Mouse (Mus musculus) frontal cortex, postnatal 10 days (tissue): ENCODE results near the gene Gzf1.

ENCODE experiments used
- DNase-seq, 2 experiments: peaks; one replicate each; pipeline ENCODE4 v3.0.0; 2022; ENCODE audit warnings: low spot score in 2 of 2, mixed read lengths in 1 of 2

Gzf1 gene

DNA sequence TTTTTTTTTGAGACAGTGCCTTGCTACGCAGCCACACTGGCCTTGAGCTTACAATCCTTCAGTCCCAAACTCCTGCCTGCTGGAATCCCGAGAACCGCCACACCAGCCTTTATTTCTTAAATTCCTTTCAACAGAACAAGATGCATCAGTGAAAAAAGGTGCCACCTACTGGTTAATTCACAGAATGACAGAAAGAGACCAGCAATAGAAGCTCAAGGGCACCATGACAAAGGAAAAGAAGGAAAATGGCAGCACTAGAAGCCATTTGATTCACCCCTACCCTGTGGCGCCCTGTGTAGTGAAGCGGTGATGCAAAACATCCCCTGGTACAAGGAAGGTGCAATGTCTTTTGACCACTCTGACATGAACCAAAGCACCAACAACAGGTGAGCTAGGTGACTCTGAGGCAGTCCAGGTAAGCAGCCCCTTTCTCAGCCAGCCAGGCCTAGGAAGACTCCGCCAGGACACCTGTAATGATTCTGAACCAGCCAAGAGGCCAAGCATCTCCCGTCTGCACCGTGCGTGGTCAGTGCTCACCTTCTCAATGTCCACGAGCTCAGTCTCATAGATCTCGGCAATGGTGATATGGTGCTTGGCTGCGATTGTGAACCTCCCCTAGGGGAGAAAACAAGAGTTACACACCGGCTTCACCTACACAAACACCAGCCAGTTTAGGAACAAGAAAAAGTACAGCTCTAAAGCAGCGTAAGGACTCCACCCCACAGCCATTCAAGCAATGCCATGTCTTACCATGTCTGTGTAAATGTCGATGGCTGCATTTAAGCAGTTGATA, 25.8 kb downstream of the Gzf1 start:
- no peak for DNase-seq

DNA sequence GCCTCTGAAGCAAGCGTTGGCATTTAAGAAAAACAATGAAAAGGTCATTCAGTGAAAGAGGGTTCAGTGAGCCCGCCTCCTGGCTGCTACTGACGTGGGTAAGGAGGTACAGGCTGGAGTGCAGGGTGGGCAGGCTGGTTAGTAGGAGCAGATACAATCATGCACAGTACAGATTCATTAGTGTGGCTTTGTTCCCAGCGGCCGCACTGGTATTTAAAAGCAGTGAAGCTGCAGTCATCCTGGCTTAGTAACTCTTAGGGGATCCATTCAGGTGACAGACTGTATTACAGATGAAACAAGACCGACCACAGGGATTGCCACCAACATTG, 26.3 kb downstream of the Gzf1 start:
- DNase-seq: no peak

DNA sequence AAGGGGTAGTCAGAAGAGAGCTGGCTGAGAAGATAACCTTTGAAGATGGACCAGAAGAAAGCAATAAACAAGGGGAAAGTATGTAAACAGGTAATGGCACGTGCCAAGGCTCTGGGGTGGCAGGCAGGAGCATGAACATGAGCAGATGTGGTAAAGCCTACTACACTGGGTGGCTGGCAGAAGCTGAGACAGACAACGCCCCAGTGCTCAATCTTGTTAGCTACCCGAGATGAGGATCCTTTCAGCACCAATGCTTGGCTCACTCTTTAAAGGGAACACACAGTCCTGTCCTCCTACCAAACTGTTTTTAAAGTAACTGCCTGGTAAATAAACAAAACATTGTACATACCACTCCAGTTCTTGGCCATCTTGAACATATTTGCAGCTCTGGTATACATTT, 31.5 kb downstream of the Gzf1 start:
- DNase-seq: no peak

DNA sequence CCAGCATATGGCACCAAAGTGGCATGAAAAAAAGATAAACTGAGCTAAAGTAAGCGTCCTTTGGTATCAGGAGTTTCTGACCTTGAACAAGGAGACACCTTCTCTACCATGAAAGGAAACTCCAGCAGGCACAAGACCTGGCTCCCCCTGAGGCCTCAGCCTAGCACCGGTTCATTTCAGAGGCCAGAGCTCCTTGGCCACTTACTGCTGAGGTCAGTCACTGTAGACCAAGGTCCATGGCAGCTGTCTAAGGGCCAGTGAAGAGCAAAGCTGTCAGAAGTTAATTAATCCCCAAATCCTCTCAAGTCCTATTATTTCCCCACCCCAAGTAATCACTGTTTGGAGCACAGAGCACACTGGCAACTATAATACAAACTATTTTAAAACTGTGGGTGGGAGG, 36.2 kb downstream of the Gzf1 start:
- no peak for DNase-seq

DNA sequence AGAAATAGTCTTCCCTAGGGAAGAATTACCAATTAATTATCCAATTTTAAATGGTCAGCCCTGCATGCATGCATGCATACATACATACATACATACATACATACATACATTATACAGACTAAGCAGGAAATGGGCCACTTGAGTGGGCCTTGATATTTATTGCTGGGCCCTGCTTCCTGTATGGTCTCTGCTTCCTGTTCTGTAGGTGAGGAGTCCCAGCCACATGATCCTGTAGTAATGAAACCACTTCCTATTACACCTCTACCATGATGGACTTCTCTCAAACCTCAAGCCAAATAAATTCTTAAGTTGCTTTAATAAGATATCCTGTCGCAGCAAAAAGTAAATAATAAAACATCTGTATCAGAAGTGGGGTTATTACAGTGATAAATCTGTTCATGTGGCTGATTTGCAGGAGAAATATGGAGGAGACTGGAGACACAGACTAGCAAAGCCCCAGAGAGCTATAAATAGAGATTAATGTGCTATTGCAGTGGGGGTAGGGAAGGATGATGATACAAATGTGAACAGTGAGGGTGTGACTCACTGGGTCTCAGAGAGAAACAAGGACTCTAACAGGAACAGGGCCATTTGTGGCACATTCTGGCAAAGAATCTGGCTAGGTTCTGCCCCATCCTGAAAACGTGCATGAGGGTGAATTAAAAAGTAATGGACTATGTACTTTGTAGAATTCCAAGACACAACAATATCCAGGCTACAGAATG, 38.6 kb downstream of the Gzf1 start:
- no peak for DNase-seq

DNA sequence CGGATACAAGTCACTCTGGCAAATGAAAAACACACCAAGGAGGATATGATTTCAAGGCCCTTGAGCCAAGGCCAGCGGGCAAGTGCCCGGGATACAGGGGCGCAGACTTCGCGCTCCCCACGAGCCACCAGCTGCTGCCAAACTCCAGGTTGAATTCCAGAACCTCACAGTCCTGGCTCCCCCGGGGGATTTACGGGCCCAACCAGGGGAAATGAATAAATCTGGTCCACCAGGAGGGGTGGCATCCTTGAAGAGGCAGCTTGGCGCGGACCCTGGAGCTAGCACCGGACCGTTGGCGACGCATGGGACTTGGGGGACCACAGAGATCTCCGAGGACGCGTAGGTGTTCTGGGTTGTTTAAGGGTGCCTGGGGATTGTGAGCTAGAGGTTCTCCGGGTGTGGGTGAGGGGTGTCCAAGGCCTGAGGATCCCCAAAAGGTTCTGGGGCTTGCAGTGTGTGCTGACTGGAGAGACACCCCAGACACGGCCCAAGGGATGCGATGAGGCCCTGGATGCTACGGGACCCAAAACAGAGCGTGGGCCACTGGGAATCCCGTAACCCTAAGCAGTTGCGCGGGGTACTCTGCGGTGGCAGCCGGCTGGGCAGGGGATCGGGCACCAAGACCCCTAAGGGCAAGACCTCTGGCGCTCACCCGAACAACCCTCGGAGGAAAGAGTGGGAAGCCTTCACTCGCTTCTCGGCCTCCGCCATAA, 50.9 kb downstream of the Gzf1 start:
- DNase-seq: no peak

DNA sequence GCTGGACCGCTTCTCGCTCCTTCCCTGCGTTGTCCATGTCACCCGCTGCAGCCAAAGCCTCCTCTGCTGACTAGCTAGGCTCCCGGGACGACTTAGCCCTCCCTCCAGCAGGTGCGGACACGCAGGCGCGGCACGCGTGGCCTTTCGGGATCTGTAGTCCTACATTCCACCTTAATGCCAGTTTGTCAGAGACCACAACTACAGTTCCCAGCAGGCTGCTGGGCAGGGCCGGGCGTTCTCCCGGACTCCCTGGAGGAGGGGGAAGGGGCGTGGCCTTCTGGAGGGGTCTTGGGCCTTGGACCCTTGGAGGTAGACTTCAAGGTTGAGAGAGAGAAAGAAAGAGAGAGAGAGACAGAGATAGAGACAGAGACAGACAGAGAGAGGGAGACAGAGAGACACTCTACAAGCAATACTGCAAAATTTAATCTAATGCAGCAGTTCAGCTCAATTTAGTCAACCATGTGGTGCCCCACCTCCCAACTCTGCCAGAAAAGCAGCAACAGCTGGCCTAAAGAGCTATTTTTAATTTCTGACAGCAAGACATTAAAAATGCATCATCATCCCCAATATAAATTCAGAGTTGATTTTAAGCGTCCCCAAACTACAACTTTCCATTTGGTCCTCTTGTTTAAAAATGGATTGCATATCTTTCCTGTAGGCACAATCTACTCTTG, 51.6 kb downstream of the Gzf1 start, which contains the start of gene Napb:
Gene Napb, minus strand, starts transcription at position 141 of the 674 bp plus-strand sequence.
- DNase-seq: peak; percentile 93
